Mouse (Mus musculus) liver, embryonic 15.5 days (tissue): ENCODE measurements at regions not wholly inside any gene's neighbourhood (a gene's known extent, or its start where the extent isn't known, plus 50 kb on each side); places are given as distances from the start of the nearest gene placed in this dataset.

Experiments used
- ATAC-seq: fragments of 200-750 bp; cut with Nextera tagmentation; 2 replicates; pipeline ENCODE4 v1.8.0; 2017; ENCODE audit warnings: moderate number of reproducible peaks, mild to moderate bottlenecking, moderate library complexity; ENCODE audit not compliant: insufficient read depth
- H3K27ac ChIP-seq: fragments of 300-500 bp; sonication (generic); replicated peaks from 2 replicates; pipeline ENCODE4 v1.5.1; 2015; ENCODE audit warnings: mild to moderate bottlenecking, inconsistent platforms
- H3K27me3 ChIP-seq: fragments of 300-500 bp; sonication (generic); 2 replicates; pipeline ENCODE4 v1.6.1; 2015; ENCODE audit warnings: mild to moderate bottlenecking, inconsistent platforms
- H3K36me3 ChIP-seq: fragments of 300-500 bp; sonication (generic); replicated peaks from 2 replicates; pipeline ENCODE4 v1.6.1; 2015; ENCODE audit warnings: moderate library complexity, mild to moderate bottlenecking, inconsistent platforms
- H3K4me1 ChIP-seq: fragments of 300-500 bp; sonication (generic); replicated peaks from 2 replicates; pipeline ENCODE4 v1.6.1; 2015; ENCODE audit warnings: inconsistent platforms
- H3K4me2 ChIP-seq: fragments of 300-500 bp; sonication (generic); 2 replicates; pipeline ENCODE4 v1.6.1; 2015; ENCODE audit warnings: moderate library complexity, mild to moderate bottlenecking, inconsistent platforms
- H3K4me3 ChIP-seq: fragments of 300-500 bp; sonication (generic); replicated peaks from 2 replicates; pipeline ENCODE4 v1.5.1; 2015; ENCODE audit warnings: mild to moderate bottlenecking, inconsistent platforms
- H3K9ac ChIP-seq: fragments of 300-500 bp; sonication (generic); 2 replicates; pipeline ENCODE4 v1.6.1; 2015; ENCODE audit warnings: moderate library complexity, mild to moderate bottlenecking, inconsistent platforms
- H3K9me3 ChIP-seq: fragments of 300-500 bp; sonication (generic); replicated peaks from 2 replicates; pipeline ENCODE4 v1.6.1; 2016; ENCODE audit warnings: inconsistent platforms
- WGBS: fragments of 180-500 bp; shearing (Covaris S2); methylation state at CpG from one replicate; pipeline ENCODE4 v1.1.7; 2015; ENCODE audit warnings: mixed read lengths; ENCODE audit not compliant: insufficient replicate concordance; 5-methylcytosine and 5-hydroxymethylcytosine counted together

- H3K9me3 ChIP-seq = no peaks in the 10 kb centered on the region
- peaks cover 54% of the 10 kb centered on the region for H3K4me1 ChIP-seq
- WGBS = 72% methylated on average over 14 of the region's 14 CpGs
- no peak overlapping the region for H3K9ac ChIP-seq
- H3K27ac ChIP-seq = peak overlapping the region; percentile 67
- no peaks in the 10 kb centered on the region for H3K27me3 ChIP-seq
- no peak for ATAC-seq
- no peak overlapping the region for H3K4me3 ChIP-seq
- H3K36me3 ChIP-seq = no peaks in the 10 kb centered on the region
- H3K4me2 ChIP-seq = no peak overlapping the region
Observed at GRCm38 (mm10) chr4:95154377-95154776, 102.4 kb upstream of the Jun start.

GRCm38 (mm10) chr4:95155178-95155577 is 103.2 kb upstream of the Jun start:
- peak; percentile 69 for ATAC-seq
- no peak overlapping the region for H3K9ac ChIP-seq
- H3K27ac ChIP-seq = peak overlapping the region; percentile 67
- no peaks in the 10 kb centered on the region for H3K27me3 ChIP-seq
- no peaks in the 10 kb centered on the region for H3K36me3 ChIP-seq
- no peaks in the 10 kb centered on the region for H3K9me3 ChIP-seq
- WGBS = 16% methylated on average over 2 of the region's 2 CpGs
- no peak overlapping the region; the same call in 1 of the 2 replicates for H3K4me2 ChIP-seq
- H3K4me1 ChIP-seq = peaks cover 61% of the 10 kb centered on the region
- no peak overlapping the region for H3K4me3 ChIP-seq

GRCm38 (mm10) chr4:95155796-95156195 is 103.8 kb upstream of the Jun start:
- H3K36me3 ChIP-seq = no peaks in the 10 kb centered on the region
- H3K9ac ChIP-seq = no peak overlapping the region
- no peak overlapping the region for H3K4me2 ChIP-seq
- no peak overlapping the region for H3K4me3 ChIP-seq
- ATAC-seq = no peak
- peaks cover 67% of the 10 kb centered on the region for H3K4me1 ChIP-seq
- H3K9me3 ChIP-seq = no peaks in the 10 kb centered on the region
- 48% methylated on average over 5 of the region's 5 CpGs for WGBS
- peak overlapping the region; percentile 63 for H3K27ac ChIP-seq
- no peaks in the 10 kb centered on the region for H3K27me3 ChIP-seq

- no peaks in the 10 kb centered on the region for H3K9me3 ChIP-seq
- H3K4me1 ChIP-seq = peaks cover 74% of the 10 kb centered on the region
- no peaks in the 10 kb centered on the region for H3K27me3 ChIP-seq
- H3K27ac ChIP-seq = peak overlapping the region; percentile 63
- peak overlapping the region; percentile 14; the same call in 1 of the 2 replicates for H3K9ac ChIP-seq
- peak overlapping the region; percentile 36 for H3K4me2 ChIP-seq
- WGBS = 11% methylated on average over 5 of the region's 5 CpGs
- no peak overlapping the region for H3K4me3 ChIP-seq
- no peaks in the 10 kb centered on the region for H3K36me3 ChIP-seq
- peak; percentile 4; the same call in 1 of the 2 replicates for ATAC-seq
Observed at GRCm38 (mm10) chr4:95156451-95157271, 104.6 kb upstream of the Jun start.

GRCm38 (mm10) chr4:95157653-95158430 is 105.8 kb upstream of the Jun start:
- WGBS = 60% methylated on average over 7 of the region's 7 CpGs
- peaks cover 83% of the 10 kb centered on the region for H3K4me1 ChIP-seq
- no peaks in the 10 kb centered on the region for H3K27me3 ChIP-seq
- peak overlapping the region; percentile 63 for H3K27ac ChIP-seq
- ATAC-seq = no peak
- H3K9ac ChIP-seq = no peak overlapping the region
- no peaks in the 10 kb centered on the region for H3K9me3 ChIP-seq
- H3K4me2 ChIP-seq = no peak overlapping the region
- H3K4me3 ChIP-seq = no peak overlapping the region
- no peaks in the 10 kb centered on the region for H3K36me3 ChIP-seq

GRCm38 (mm10) chr4:95158632-95159424 is 106.8 kb upstream of the Jun start:
- H3K9me3 ChIP-seq = no peaks in the 10 kb centered on the region
- 82% methylated on average over 6 of the region's 6 CpGs for WGBS

GRCm38 (mm10) chr4:95159821-95160220 is 107.8 kb upstream of the Jun start:
- Histone ChIP-seq H3K27me3 (no peaks in the 10 kb centered on the region), H3K9me3 (no peaks in the 10 kb centered on the region), H3K27ac (peak overlapping the region; percentile 95), H3K9ac (no peak overlapping the region), H3K4me3 (no peak overlapping the region), H3K36me3 (no peaks in the 10 kb centered on the region), H3K4me2 (0 out of 2 replicates have a peak overlapping the region, but pooled peaks have one; percentile 88), H3K4me1 (peaks cover 73% of the 10 kb centered on the region)
- WGBS = 75% methylated on average over 4 of the region's 4 CpGs
- no peak for ATAC-seq

More at GRCm38 (mm10) chr4:95158632-95159424, 106.8 kb upstream of the Jun start:
- no peak overlapping the region for H3K9ac ChIP-seq
- H3K4me3 ChIP-seq = no peak overlapping the region
- ATAC-seq = no peak
- peaks cover 83% of the 10 kb centered on the region for H3K4me1 ChIP-seq
- no peak overlapping the region for H3K27ac ChIP-seq
- no peaks in the 10 kb centered on the region for H3K36me3 ChIP-seq
- no peaks in the 10 kb centered on the region for H3K27me3 ChIP-seq
- H3K4me2 ChIP-seq = no peak overlapping the region

- Histone ChIP-seq H3K4me2 (peak overlapping the region; percentile 88), H3K9ac (no peak overlapping the region), H3K27me3 (no peaks in the 10 kb centered on the region), H3K36me3 (no peaks in the 10 kb centered on the region), H3K4me3 (peak overlapping the region; percentile 69), H3K4me1 (peaks cover 67% of the 10 kb centered on the region), H3K27ac (peak overlapping the region; percentile 95), H3K9me3 (no peaks in the 10 kb centered on the region)
- WGBS = 65% methylated on average over 3 of the region's 3 CpGs
- ATAC-seq = no peak
Observed at GRCm38 (mm10) chr4:95160465-95160864, 108.4 kb upstream of the Jun start.

GRCm38 (mm10) chr4:95160912-95161669 is 109.1 kb upstream of the Jun start:
- H3K4me1 ChIP-seq = peaks cover 61% of the 10 kb centered on the region
- WGBS = under 1% methylated on average over 53 of the region's 53 CpGs

GRCm38 (mm10) chr4:95161670-95162020 is 109.6 kb upstream of the Jun start:
- Histone ChIP-seq H3K9ac (peak overlapping the region; percentile 77), H3K27ac (peak overlapping the region; percentile 95), H3K36me3 (no peaks in the 10 kb centered on the region), H3K4me3 (peak overlapping the region; percentile 69), H3K4me2 (peak overlapping the region; percentile 88), H3K27me3 (no peaks in the 10 kb centered on the region), H3K9me3 (no peaks in the 10 kb centered on the region), H3K4me1 (peaks cover 55% of the 10 kb centered on the region)
- ATAC-seq = peak; percentile 3; the same call in 1 of the 2 replicates
- 9% methylated on average over 7 of the region's 7 CpGs for WGBS

More at GRCm38 (mm10) chr4:95160912-95161669, 109.1 kb upstream of the Jun start:
- H3K36me3 ChIP-seq = no peaks in the 10 kb centered on the region
- H3K9ac ChIP-seq = peak overlapping the region; percentile 77
- ATAC-seq = peak; percentile 98
- peak overlapping the region; percentile 69 for H3K4me3 ChIP-seq
- H3K27ac ChIP-seq = peak overlapping the region; percentile 95
- no peaks in the 10 kb centered on the region for H3K9me3 ChIP-seq
- no peaks in the 10 kb centered on the region for H3K27me3 ChIP-seq
- H3K4me2 ChIP-seq = peak overlapping the region; percentile 88
